Mouse (Mus musculus) lung, embryonic 16.5 days (tissue): ENCODE data around the gene Myoz2. TPM values are rescaled to one million over a fixed set of nuclear protein-coding genes. Genes with fewer than 3 reads are reported as not detected.
A peak's percentile ranks its signal among the peaks of the same experiment; 100 is the strongest.

Experiments used
- ATAC-seq: fragments of 200-750 bp; cut with Nextera tagmentation; 2 replicates; pipeline ENCODE4 v1.8.0; 2017; ENCODE audit warnings: low read depth, mild to moderate bottlenecking, moderate library complexity
- H3K27ac ChIP-seq: fragments of 300-500 bp; sonication (generic); 2 replicates; pipeline ENCODE4 v1.5.1; 2014; ENCODE audit warnings: mild to moderate bottlenecking, control low read depth, low read length
- H3K27me3 ChIP-seq: fragments of 300-500 bp; sonication (generic); 2 replicates; pipeline ENCODE4 v1.6.1; 2014; ENCODE audit warnings: low read depth, low read length, mixed read lengths; ENCODE audit not compliant: control insufficient read depth, insufficient read depth
- H3K36me3 ChIP-seq: fragments of 300-500 bp; sonication (generic); 2 replicates; pipeline ENCODE4 v1.6.1; 2014; ENCODE audit warnings: low read length; ENCODE audit not compliant: control insufficient read depth, insufficient read depth
- H3K4me1 ChIP-seq: fragments of 300-500 bp; sonication (generic); replicated peaks from 2 replicates; pipeline ENCODE4 v1.6.1; 2014; ENCODE audit warnings: low read length, mixed read lengths; ENCODE audit not compliant: control insufficient read depth, insufficient read depth
- H3K4me2 ChIP-seq: fragments of 300-500 bp; sonication (generic); 2 replicates; pipeline ENCODE4 v1.6.1; 2014; ENCODE audit warnings: low read depth, low read length, control low read depth
- H3K4me3 ChIP-seq: fragments of 300-500 bp; sonication (generic); 2 replicates; pipeline ENCODE4 v1.5.1; 2014; ENCODE audit warnings: mild to moderate bottlenecking, low read length, control low read depth
- H3K9ac ChIP-seq: fragments of 300-500 bp; sonication (generic); 2 replicates; pipeline ENCODE4 v1.6.1; 2014; ENCODE audit warnings: low read length, control low read depth
- H3K9me3 ChIP-seq: fragments of 300-500 bp; sonication (generic); 2 replicates; pipeline ENCODE4 v1.6.1; 2016; ENCODE audit warnings: low read length; ENCODE audit not compliant: control insufficient read depth
- WGBS: fragments of 180-500 bp; shearing (Covaris S2); extraction: QIAGEN DNeasy Blood & Tissue Kit; methylation state at CpG from one replicate; pipeline ENCODE4 v1.1.7; 2014; 5-methylcytosine and 5-hydroxymethylcytosine counted together
- polyA plus RNA-seq: library from polyadenylated mRNA; unstranded; fragments of >200 nt; fragmentation: Nextera tagmentation; extraction: Ambion mirVana; gene quantifications from 2 replicates; pipeline ENCODE4 v1.2.1, GENCODE M21; 2015

The Myoz2 gene
- polyA plus RNA-seq, 1 experiment from 2014 or later = 6.6 TPM

DNA sequence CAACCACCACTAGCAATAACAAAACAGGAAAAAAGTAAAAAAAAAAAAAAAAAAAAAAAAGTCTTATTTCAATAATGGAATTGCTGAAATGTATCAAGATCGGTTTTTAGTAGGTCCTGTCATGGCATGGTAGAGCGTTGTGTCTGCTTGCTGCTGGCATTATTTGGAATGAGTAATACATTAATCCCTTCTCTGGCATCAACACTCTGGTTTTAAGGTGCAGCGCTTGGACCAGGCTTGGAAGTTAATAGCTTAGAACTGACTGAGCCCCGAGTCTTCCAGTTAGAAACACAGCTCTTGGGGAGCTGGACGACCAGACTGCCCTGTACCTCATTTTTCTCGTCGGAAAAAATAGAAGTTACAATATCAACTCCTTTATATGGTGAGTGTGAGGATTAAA lies 32.0 kb upstream of the Myoz2 start:
- WGBS = 89% methylated on average over 7 of the region's 7 CpGs
- no peak for ATAC-seq
- peaks cover 13% of the 10 kb centered on the region for H3K4me1 ChIP-seq
- no peak overlapping the region for H3K4me2 ChIP-seq
- H3K9ac ChIP-seq = no peak overlapping the region
- H3K36me3 ChIP-seq = no peaks in the 10 kb centered on the region
- H3K27ac ChIP-seq = no peak overlapping the region
- no peak overlapping the region for H3K4me3 ChIP-seq
- no peaks in the 10 kb centered on the region for H3K27me3 ChIP-seq
- no peaks in the 10 kb centered on the region for H3K9me3 ChIP-seq

DNA sequence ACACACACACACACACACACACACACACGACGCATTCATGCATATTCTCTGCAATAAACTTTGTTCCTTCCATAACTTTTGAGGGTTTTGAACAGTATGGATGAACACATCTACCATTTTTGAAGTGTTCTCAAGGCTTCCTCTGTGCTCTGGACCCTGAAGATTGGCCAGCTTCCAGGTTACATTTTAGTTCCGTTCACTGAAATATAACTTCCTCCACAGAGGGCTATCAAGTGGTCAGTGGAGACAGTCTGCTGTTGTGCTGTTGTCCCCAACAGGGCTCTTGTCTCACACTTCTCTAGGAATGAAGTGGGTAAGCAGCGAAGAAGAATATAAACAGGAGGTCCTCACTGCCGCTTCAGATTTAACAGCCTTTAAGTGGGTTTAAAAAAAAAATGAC lies 30.7 kb upstream of the Myoz2 start:
- WGBS = 27% methylated on average over 5 of the region's 5 CpGs
- ATAC-seq = peak; percentile 62
- no peak overlapping the region for H3K27ac ChIP-seq

DNA sequence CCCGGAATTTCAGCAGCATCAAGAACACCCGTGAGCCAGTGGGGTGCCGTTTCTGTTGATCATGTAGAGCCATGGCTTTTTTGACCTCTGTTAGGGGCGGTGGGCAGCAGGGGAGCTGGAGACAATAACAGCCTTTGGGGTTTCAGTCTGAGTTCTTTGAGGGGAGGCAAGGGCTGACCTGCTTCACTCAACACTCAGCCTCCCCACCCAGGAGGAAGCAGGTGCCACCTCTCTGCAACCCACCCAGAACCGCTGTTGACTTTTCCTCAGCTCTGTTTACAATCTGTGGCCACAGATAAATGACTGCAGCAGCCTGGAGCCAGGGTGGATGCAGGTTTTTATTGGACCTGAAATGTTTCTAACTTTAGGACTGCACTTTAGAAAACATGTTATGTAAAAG lies 29.4 kb upstream of the Myoz2 start:
- no peak overlapping the region for H3K27ac ChIP-seq

More for the DNA sequence above, 30.7 kb upstream of the Myoz2 start:
- Histone ChIP-seq H3K27me3 (no peaks in the 10 kb centered on the region), H3K36me3 (no peaks in the 10 kb centered on the region), H3K4me2 (no peak overlapping the region), H3K9me3 (no peaks in the 10 kb centered on the region), H3K4me1 (peaks cover 13% of the 10 kb centered on the region), H3K4me3 (no peak overlapping the region), H3K9ac (no peak overlapping the region)

DNA sequence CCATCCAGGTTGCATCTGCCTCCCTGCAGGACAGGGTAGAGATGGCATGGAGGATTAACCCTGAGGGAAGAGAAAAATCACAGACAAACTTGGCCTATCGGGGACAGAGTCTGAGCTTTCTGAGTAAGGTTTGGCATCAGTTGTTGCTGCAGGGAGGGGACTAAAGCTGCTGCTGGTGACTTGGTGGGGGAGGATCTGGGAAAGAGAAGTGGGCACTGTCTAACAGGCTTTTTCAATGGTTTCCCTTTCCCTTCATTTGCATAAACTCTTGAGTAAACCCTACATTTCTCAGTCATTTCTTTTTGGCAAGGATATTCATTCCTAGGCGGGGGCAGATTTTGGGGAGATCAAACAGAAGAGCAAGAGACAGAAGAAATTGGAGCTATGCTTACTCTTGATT lies 27.1 kb upstream of the Myoz2 start:
- Histone ChIP-seq H3K4me3 (no peak overlapping the region), H3K27me3 (no peaks in the 10 kb centered on the region), H3K9ac (no peak overlapping the region), H3K4me1 (peaks cover 13% of the 10 kb centered on the region), H3K36me3 (no peaks in the 10 kb centered on the region), H3K4me2 (no peak overlapping the region), H3K27ac (no peak overlapping the region), H3K9me3 (no peaks in the 10 kb centered on the region)
- ATAC-seq = no peak
- WGBS = 71% methylated on average over 2 of the region's 2 CpGs

More for the DNA sequence above, 29.4 kb upstream of the Myoz2 start:
- Histone ChIP-seq H3K4me2 (no peak overlapping the region), H3K9ac (no peak overlapping the region), H3K4me3 (no peak overlapping the region), H3K9me3 (no peaks in the 10 kb centered on the region), H3K4me1 (peaks cover 13% of the 10 kb centered on the region), H3K36me3 (no peaks in the 10 kb centered on the region), H3K27me3 (no peaks in the 10 kb centered on the region)
- WGBS = 33% methylated on average over 5 of the region's 5 CpGs
- peak; percentile 47 for ATAC-seq

DNA sequence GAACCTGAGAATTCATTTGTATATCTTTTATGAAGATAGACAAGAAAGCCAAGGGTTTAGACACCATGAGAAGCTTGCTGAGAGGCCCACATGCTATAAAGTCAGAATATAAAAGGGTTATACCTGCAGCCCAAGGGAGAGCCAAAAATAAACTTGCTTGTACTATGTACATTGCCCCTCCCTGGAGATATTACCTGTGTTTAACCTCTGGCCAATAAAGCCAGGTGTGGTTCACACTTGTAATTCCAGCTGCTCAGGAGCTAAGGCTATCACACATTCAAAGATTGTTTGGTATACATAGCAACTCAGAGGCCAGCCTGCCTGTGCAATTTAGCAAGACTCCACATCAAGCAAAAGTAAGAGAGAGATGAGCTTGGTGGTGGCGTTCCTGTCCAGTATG lies 24.0 kb upstream of the Myoz2 start:
- no peak overlapping the region for H3K4me3 ChIP-seq
- H3K36me3 ChIP-seq = no peaks in the 10 kb centered on the region
- H3K4me2 ChIP-seq = no peak overlapping the region
- no peaks in the 10 kb centered on the region; the same call in 1 of the 2 replicates for H3K4me1 ChIP-seq
- H3K9me3 ChIP-seq = no peaks in the 10 kb centered on the region
- ATAC-seq = no peak
- no peak overlapping the region for H3K27ac ChIP-seq
- no peak overlapping the region for H3K9ac ChIP-seq
- no peaks in the 10 kb centered on the region for H3K27me3 ChIP-seq
- 85% methylated on average over 1 of the region's 1 CpGs for WGBS

DNA sequence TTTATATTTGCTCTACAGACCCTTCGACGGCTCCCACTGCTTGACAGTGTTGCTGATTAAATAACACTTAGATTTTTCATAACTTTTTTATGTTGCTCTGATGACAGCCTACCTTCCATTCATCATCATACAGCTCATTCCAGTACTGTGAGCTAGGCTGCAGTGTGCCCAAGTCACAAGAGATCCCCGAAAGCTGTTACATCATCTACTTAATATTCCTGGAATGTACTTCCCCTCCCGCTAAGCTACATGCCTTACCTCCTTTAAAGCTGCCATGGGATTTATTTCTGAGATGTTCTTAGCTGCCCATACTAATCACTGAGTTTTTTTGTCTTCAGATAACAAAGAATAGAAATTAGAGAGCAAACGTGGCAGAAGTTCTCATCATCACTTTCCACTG lies 19.4 kb upstream of the Myoz2 start:
- no peak overlapping the region; the same call in 1 of the 2 replicates for H3K27ac ChIP-seq
- H3K4me2 ChIP-seq = no peak overlapping the region
- 25% methylated on average over 5 of the region's 5 CpGs for WGBS
- H3K36me3 ChIP-seq = no peaks in the 10 kb centered on the region
- no peak overlapping the region for H3K9ac ChIP-seq
- peak; percentile 86 for ATAC-seq
- H3K4me3 ChIP-seq = no peak overlapping the region
- no peaks in the 10 kb centered on the region for H3K9me3 ChIP-seq
- no peaks in the 10 kb centered on the region for H3K27me3 ChIP-seq
- no peaks in the 10 kb centered on the region; the same call in 1 of the 2 replicates for H3K4me1 ChIP-seq

DNA sequence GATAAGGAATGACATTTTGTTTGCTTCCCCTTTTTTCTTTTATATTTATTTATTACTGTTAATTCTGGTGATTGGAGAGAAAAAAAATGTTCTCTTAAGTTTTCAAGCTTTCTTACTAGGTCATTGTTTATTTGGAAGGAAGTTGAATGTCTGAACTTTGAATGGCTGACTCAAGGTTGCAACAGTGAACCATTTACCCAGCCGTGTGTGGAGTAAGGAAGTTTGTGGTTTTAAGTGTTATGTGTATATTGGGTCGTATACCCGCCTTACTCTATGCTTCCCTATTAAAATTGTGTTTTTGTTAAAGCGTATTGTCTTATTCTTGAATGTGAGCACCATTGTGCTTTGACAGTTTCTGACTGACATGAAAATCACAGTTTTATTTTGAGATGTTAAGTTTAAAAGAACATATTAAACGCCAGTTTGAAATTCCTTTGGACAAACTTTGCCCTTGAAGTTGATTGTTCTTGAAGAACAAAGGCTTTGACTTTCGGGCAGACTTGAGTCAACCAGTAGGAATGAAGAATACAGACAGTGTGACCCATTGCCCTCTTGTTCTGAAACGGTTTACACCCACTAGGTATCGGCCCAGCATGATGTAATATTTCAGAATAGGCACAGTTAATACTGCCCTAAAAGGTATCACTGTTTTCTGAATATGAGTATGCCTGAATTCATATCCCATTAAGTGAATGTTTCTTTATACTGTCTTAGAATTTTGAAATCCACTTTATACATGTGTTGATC lies 18.6 kb upstream of the Myoz2 start:
- H3K27me3 ChIP-seq = no peaks in the 10 kb centered on the region
- H3K4me1 ChIP-seq = no peaks in the 10 kb centered on the region; the same call in 1 of the 2 replicates
- H3K9ac ChIP-seq = no peak overlapping the region
- no peak overlapping the region; the same call in 1 of the 2 replicates for H3K27ac ChIP-seq
- H3K4me3 ChIP-seq = no peak overlapping the region
- 30% methylated on average over 8 of the region's 8 CpGs for WGBS
- no peak for ATAC-seq
- H3K9me3 ChIP-seq = no peaks in the 10 kb centered on the region
- no peak overlapping the region for H3K4me2 ChIP-seq
- H3K36me3 ChIP-seq = no peaks in the 10 kb centered on the region

DNA sequence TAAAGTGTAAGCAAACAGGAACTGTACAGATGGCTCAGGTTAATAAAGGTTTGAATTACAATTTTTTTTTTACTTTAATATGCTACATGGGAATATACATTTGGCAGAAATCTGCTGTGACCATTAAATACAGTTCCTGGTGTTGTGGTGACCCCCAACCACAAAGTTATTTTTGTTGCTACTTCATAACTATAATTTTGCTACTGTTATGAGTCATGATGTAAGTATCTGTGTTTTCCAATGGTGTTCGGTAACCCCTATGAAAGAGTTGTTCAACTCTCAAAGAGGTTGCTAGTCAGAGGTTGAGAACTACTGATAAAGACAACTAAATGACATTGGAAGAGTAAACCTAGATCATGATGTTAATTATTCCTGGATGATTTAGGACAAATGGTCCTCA lies 7.5 kb upstream of the Myoz2 start:
- no peaks in the 10 kb centered on the region for H3K4me1 ChIP-seq
- H3K36me3 ChIP-seq = no peaks in the 10 kb centered on the region
- H3K27ac ChIP-seq = no peak overlapping the region
- H3K9me3 ChIP-seq = no peaks in the 10 kb centered on the region
- no peak overlapping the region for H3K4me3 ChIP-seq
- no peak for ATAC-seq
- no peaks in the 10 kb centered on the region for H3K27me3 ChIP-seq
- H3K4me2 ChIP-seq = no peak overlapping the region
- 94% methylated on average over 1 of the region's 1 CpGs for WGBS
- H3K9ac ChIP-seq = no peak overlapping the region

DNA sequence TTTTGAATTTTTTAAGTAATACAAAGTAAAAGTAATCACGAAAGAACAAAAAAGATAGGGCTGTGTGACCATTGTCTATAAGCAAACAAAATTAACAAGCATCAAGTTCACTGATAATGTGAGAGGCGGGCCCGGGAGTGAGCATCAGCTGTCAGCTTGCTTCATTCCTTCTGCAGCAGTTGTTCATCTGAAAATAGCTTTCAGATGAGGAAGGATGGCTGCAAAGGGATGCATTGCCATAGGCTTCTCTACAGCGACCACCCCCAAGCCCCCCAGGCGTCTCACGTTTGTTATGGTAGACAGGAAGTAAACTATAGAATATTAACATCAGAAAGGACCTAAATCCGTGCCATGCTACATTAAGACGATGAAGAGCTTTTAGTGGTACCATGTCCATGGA lies 1.0 kb downstream of the Myoz2 start:
- Histone ChIP-seq H3K4me3 (no peak overlapping the region), H3K4me2 (no peak overlapping the region), H3K4me1 (no peaks in the 10 kb centered on the region), H3K9ac (no peak overlapping the region), H3K27ac (no peak overlapping the region), H3K36me3 (no peaks in the 10 kb centered on the region), H3K27me3 (no peaks in the 10 kb centered on the region), H3K9me3 (no peaks in the 10 kb centered on the region)
- 74% methylated on average over 8 of the region's 8 CpGs for WGBS
- ATAC-seq = no peak
